Mouse (Mus musculus) G1E (cell line): ENCODE results near the gene Phrf1.

ENCODE experiments used
- CTCF ChIP-seq: IDR thresholded peaks from 2 replicates; pipeline ENCODE4 v1.5.1; 2012; ENCODE audit warnings: low read depth, low read length, inconsistent platforms, mixed read lengths
- POLR2AphosphoS5 ChIP-seq: IDR thresholded peaks from 2 replicates; pipeline ENCODE4 v1.6.1; 2012; ENCODE audit warnings: low read depth, low read length, inconsistent platforms; ENCODE audit not compliant: insufficient replicate concordance

GRCm38 (mm10) chr7:141206182-141206937 lies 22.2 kb upstream of the Phrf1 start:
- no peak for TF ChIP-seq POLR2AphosphoS5
- no peak for TF ChIP-seq CTCF
